Mouse (Mus musculus) megakaryocyte, embryonic 14.5 days (primary cell): ENCODE measurements around the gene Lrrc52.

Experiments used
- FLI1 ChIP-seq: IDR thresholded peaks from 2 replicates; pipeline ENCODE4 v1.6.1; 2012; ENCODE audit warnings: low read length, inconsistent platforms, mixed read lengths
- GATA1 ChIP-seq: IDR thresholded peaks from 3 replicates; pipeline ENCODE4 v1.6.1; 2012; ENCODE audit warnings: mixed read lengths, low read length, inconsistent platforms, borderline replicate concordance

GRCm38 (mm10) chr1:167409601-167410000 is 57.0 kb downstream of the Lrrc52 start:
- TF ChIP-seq GATA1 (no peak), FLI1 (no peak)
